Mouse (Mus musculus): Measurements from ENCODE around the gene Lamp1.

The Lamp1 gene

DNA sequence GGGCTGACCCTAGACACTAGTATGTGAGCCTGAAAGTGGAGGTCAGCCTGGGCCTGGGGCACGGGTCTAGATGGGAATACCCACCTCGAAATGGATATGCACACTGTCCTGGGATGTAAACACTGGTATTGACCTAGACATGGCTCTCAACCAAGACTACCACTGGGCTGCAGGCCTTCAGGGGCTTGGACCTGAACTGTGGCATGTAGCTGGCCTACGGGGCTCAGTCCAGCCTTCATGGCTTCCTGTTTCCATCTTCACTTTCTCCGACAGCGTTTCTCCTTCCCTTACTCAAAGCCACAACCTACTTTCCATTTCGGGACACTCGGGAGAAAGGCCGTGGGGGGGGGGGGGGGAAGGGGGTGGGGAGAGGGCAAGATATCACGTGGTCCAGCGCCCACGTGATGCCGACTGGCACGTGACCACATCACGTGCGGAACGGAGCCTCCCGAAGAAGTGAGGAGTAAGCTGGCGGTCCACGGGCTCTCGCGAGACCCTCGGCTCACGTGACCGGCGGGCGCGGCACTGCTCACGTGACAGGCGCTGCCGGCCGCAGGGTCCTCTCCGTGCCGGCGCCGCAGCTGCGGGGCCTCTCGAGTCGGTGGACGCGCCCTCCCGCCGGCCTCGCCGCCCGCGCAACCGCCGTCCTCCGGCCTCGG, at the start of gene Lamp1:
Lamp1 (plus strand) TSS at position 444 of the 659 bp plus-strand sequence.
- peak; percentile 91 to 96 for DNase-seq (ENCODE audit: low spot score in 2 of 2)

DNA sequence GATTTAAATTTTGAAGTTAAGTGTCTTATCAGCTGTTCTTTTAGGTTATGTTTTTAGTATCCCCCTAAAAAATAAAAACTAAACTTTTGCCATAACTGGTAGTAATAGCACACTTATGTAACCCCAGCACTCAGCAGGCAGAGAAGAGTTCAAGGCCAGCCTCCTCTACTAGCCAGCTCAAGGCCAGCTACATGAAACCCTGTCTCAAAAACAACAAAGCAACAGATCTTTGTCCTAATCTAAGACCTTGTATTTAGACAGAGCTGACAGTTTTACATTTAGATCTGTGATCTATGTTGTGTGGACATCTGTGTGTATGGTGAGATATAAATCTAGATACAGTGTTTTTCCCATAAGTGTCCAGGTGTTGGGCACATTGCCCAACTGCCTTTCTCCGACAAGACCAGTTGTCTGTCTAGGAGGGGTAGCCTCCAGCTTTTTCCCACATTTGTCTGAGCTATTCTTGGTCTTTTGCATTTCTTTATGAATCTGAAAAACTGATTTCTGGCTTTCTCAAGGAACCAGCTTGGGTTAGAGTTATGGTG, 49.5 kb upstream of the Lamp1 start:
- DNase-seq (ENCODE audit: low spot score in 2 of 2): no peak

DNA sequence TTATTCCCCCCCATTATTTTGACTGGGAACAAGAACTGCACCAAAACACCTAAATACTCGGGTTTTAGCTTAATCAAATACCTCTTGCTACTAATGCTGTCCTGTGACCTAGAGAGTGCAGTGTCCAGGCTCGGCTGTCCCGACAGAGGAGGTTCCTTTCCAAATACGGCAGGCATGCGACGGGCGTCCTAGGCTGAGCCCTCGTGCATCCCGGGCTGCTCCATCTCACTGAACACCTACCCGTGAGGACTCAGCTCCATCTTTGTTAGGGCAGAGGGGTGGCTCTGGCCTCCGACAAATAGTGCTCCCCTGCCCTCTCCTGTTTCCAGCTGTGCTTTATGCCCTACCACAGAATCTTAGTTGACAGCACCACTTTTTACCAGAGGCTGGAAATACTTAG, 47.0 kb upstream of the Lamp1 start:
- DNase-seq (ENCODE audit: low spot score in 2 of 2): no peak

DNA sequence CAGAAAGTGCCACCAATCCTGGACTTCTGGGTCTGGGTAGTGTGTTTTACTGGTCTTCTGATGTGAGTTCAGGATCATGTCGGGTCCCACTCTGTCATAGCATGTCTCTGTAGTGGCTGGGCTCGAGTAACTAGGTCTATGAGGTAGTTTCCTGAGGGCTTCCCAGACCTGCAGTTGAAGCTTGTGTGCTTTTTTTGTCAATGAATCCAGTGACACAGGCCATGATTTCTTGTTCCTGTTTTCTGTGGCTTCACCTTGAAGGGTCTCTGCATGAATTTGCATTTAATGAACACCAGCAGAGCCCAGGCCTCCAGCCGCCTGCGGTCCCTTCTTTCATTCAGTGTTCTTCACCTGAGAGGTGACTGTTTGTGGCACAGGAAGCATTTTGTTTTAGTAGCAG, 45.7 kb upstream of the Lamp1 start:
- no peak for DNase-seq (ENCODE audit: low spot score in 2 of 2)

DNA sequence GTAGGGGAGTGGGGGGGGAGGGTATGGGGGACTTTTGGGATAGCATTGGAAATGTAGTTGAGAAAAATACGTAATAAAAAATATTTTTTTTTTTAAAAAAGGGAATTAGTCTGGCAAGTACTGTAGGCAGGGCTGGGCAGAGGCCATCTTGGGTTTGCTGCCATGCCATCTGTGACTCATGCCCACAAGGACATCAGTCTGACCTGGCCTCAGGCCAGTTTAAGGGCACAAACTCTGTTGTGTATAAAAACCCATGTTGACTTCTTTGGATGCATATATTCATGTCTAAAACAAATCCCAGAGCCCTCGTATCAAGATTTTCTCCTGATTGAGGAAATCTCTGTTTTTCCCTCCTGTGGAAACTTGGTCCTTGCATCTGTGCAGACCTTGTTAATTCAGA, 41.9 kb upstream of the Lamp1 start:
- DNase-seq (ENCODE audit: low spot score in 2 of 2): no peak

DNA sequence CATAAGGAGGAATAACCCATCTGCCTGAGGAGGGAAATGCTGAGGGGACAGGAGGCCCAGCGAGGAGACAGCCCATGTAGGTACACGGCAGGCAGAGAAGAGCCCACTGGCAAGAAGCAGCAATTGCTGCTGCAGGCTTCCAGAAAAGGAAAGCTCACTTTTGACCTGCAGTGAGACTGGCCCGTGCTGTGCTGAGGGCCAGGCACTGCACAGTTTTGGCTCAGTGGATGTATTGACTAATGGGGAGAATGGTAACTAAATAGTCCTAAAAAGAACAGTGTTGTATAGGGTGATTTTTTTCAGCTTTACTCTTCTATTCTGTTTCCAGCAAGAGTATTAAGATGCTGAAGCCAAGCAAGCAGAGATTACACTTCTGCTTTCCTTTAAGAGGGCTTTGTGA, 40.4 kb upstream of the Lamp1 start:
- DNase-seq (ENCODE audit: low spot score in 2 of 2): no peak

DNA sequence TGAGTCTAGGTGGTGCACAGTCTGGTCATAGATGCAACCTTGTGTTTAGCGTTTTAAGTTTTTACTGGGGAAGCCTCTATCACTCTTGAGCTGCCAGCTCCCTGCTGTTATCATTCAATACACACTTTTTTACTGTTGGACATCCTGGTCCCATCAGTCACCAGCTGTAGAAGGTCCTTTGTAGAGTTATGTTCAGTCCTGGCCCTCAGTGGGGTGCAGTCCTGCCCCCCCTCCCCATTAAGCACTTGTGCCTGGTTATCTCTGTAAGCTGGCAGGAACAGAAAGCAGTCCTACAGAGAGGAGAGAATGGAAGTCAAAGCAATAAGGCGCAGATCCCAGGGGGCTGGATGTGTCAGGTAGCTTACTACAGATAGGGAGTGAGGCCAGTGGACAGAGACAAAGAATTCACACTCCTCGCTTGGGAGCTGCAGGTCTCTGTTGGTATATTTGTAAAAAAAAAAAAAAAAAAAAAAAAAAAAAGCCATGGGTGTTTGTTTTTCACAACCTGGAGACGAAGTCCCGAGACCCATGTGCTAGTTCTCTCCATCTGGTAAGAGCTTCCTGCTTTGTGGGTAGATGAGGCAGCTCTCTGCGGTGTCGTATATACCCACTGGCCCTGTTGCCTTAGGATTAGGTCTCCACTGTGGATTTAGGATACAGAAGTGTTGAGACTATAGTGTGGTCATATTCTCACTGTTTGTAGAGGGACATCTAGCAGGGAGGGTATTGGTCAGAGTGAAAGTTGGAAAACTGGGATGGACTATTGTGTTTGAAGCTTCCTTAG, 37.9 kb upstream of the Lamp1 start:
- DNase-seq (ENCODE audit: low spot score in 2 of 2): no peak

DNA sequence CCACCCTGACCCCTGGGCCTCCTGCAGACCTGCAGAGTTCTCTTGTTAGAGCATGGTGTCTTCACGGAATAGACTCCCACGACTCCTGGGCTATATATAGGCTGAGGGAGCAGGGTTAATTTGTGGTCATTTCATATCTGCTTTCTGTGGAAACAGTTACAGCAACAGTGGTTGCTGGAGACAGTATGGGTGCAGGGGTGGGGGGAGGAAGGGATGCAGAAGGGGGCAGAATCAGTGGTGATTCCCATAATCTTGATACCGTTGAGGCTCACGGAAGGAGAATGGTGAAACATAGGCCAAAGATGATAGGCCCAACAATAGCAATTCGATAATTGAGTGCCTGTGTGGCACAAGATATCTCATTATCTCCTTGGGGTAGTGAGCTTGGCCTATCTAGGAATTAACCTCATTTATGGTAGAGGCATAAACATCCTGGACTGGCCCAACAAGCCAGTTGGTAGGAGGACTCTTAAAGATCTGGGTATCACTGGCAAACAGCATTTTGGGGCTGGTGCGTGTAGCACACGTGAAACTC, 36.0 kb upstream of the Lamp1 start:
- no peak for DNase-seq (ENCODE audit: low spot score in 2 of 2)

DNA sequence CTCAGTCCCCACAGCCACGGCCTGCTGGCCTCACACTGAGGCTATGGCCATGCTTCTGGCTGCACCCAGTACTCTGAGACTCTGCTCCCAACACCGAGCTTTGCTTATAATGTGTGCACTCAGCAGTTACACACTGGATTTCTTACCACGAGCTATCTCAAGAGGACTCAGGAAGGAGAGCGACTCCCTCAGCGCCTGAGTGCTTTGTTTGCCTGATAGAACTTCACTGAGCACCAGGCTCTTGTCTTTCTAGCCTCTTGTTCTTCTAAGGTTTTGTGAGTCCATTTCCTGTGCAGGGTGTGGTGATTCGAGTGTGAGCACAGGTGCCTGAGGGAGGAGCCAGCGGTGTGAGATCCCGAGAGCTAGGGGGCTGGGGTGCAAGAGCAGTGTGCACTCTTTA, 34.1 kb upstream of the Lamp1 start:
- no peak for DNase-seq (ENCODE audit: low spot score in 2 of 2)

DNA sequence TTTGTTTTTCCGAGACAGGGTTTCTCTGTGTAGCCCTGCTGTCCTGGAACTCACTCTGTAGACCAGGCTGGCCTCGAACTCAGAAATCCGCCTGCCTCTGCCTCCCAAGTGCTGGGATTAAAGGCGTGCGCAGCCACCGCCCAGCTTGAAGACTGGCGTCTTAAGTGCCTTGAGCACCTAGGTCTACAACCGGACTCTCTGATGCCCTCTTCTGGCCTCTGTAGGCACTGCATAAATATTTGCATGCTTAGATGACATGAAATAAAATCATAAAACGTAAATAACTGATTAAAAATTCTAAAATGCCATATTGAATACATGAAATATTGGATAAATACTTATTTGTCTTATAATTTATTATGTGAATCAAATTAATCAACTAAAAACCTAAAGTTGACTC, 26.7 kb upstream of the Lamp1 start:
- peak; percentile 40 to 54 for DNase-seq (ENCODE audit: low spot score in 2 of 2)

DNA sequence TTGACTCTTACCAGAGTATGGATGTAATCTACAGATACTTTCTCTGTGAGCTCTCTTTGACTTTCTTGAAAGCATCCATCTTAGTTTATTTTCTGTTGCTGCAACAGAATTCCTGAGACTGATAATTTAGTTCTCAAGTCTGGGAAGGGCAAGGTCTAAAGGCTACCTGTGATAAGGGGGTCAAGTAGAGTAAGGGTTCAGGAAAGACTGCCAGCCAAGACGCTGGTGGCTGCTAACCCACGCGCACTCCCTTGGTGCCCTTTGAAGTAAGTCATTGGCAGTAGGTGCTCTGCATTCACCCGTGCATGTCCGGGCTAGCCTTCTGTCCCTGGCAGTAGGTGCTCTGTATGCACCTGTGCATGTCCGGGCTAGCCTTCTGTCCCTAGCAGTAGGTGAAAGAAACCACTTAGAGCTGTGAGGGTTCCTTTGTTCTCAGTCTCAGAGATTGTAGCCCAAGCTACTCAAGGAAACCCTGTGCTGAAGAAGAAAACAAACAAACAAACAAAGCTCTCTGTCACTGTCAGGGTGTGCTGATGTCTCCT, 19.2 kb upstream of the Lamp1 start:
- no peak for DNase-seq (ENCODE audit: low spot score in 2 of 2)

DNA sequence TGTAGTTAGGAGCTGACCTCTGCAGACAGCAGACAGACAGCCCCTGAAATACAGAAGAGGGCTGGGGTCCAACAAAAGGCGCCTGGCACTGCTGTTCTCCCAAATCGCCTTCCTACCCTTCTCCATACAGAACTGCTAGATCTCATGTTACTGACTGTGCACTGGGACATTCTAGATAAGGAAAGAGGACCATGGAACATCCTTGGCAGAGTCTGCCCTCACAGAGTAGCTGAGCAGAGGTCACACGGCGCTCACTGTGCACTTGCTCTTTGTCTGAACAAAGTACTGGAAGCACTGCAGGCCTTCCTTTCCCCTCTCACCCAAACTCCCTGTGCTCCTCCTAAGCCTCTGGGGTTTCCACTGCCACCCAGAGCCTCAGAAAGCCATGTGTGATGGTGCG, 17.3 kb upstream of the Lamp1 start:
- no peak for DNase-seq (ENCODE audit: low spot score in 2 of 2)

DNA sequence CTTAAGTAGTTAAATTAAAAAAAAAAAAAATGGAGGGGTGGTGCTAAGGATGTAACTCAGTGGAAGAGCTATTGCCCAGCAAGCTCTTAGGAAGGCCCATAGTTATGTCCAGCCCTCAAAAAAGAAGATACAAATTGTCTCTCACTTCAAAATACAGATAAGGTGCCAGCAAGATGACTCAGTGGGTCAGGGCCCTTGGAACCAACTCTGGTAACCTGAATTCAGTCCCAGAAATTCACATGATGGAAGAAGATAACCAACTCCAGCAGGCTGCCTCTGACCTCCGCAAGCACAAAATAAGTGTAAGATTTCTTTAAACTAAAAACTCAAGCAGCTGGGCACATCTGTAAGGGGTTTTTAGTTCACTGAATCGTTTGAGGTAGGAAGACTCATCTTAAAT, 10.5 kb upstream of the Lamp1 start:
- no peak for DNase-seq (ENCODE audit: low spot score in 2 of 2)

DNA sequence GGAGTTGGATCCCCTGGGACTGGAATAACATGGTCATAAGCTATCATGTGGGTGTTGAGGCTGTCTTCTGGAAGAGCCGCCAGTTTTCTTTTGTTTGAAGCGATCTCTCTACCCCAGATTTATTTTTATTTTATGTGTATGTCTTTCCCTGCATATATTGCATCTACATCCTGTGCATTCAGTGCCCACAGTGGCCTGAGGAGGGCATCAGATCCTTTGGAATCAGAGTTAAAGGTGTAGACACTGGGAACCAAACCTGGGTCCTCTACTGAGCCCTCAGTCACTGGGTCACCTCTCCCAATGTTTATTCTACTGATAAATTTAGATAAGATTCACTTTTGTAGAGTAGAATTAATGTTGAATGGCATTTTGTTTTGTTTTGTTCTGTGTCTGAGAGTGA, 9.7 kb upstream of the Lamp1 start:
- no peak for DNase-seq (ENCODE audit: low spot score in 2 of 2)

DNA sequence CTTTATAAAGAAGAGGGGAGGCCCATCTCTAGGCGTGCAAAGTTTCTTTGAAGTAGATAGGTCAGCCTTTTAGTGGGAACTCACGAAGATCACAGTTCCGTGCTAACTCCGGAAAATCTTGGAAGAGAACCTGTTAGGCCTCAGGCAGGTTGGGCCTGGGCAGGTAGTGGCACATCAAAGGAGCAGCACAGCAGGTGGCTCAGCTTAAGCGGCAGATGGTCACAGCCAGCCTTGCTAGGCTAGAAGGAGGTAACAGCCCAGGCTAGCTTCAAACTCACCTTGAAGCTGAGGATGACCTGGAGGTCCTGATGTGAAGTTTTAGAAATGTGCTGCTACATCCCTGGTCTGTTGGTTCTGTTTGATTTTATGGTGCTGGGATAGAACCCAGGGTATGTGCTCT, 9.1 kb upstream of the Lamp1 start:
- no peak for DNase-seq (ENCODE audit: low spot score in 2 of 2)

DNA sequence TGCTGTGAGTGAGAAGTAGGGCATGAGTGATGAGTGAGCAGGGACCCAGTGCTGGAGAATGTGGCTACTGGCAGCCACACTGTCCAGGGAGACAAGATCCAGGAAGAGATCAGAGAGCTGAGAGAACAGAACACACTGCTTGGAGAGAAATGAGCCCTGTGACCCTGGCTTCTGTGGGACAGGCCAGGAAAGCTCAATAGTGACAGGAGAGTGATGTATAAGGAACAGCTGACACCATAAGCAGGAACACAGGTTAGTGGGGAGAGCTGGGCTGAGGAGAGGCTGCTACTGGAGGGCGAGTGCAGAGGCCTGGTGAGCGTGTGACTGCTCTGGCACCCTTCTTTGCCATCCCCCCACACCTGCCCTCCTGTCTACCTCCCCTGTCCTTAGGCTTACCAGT, 8.0 kb upstream of the Lamp1 start:
- DNase-seq (ENCODE audit: low spot score in 2 of 2): no peak

DNA sequence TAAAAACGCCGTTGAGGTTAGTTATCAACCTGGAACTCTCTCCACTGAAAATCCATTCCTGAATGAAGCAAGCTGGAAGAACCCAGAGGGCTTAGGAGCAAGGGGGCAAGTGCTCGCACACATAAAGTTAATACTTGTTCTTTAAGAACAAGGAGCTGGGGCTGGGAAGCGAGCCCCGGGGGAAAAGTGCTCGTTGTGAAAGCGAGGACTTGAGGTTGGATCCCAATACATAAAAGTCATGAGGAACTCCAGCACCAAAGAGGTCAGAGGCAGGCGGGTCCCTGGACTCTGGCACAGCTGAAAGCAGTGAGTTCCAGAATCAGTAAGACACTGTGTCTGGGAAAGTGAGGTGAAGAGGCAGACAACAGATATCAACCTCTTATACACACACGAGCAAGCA, 4.9 kb upstream of the Lamp1 start:
- DNase-seq (ENCODE audit: low spot score in 2 of 2): no peak

DNA sequence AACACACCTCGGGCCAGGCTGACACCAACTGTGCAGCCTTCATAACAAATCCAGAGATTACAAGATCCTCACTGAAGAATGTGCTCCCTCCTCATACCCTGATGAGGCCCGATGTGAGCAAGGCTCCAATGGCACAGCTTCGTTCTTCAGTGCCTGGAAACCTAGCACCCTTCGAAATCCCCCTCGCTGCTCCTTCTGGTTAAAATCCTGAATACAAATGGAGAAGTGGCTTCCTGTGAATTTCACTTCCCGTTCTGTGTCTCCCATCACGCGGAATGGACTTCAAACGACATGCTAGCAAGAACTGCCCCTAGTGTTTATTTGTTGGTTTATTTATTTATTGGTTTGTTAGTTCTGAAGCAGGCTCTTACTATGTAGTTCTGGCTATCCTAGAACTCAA, 3.6 kb upstream of the Lamp1 start:
- no peak for DNase-seq (ENCODE audit: low spot score in 2 of 2)

DNA sequence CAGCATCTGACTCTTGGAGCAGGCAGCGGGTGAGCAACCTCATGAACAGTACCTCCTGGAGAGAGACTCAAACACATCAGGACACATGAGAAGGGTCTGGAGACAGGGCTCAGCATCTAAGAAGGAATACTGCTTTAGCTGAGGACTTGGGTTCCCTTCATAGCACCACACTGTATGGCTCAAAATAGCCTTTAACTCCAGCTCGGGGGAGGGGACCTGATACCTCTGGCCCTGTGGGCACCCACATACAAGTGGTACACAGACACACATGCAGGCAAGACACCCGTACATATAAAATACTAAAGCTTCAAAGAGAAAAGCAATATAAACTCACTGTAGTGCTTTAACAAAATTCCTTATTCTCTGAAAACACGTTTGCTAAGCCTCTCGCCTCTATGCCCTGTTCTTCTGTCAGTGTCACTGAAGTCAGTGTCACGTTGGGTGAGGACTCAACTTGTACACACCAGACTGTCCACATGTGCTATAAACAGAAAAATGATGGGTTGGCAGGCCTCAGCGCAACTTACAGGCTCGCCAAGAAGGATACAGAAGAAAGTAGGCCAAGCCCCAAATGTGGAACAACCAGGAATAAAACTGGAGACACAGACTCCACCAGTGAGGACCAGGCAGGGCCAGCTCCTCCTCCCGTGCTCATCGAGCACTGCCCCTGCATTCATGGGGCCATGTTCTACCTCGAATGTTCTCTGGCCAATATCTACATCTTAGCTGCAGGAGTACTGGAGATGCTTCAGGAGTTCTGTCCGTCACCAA, 2.4 kb upstream of the Lamp1 start:
- no peak for DNase-seq (ENCODE audit: low spot score in 2 of 2)

DNA sequence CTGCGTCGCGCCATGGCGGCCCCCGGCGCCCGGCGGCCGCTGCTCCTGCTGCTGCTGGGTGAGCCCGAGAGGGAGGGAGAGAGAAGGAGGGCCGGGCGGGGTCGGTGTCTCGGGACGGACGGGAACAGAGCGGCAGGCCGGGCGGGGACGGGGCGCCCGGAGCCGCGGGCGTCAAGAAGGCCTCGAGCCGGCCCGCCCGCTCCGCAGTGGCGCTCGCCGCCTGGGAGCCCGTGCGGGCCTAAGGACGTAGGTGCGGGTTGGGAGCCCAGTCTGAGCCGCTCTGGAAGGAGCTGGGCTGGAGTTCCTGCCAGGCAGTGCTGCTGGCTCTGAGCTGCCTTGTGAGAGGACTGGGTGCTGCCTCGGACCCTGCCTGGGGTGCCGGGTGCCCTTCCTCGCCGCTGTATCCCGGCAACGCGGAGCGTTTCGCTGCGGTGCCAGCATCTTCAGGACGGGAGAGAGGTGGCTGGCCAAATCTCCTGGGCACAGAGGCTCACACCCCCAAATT, 468 bp downstream of the Lamp1 start:
- DNase-seq (ENCODE audit: low spot score in 2 of 2): no peak

DNA sequence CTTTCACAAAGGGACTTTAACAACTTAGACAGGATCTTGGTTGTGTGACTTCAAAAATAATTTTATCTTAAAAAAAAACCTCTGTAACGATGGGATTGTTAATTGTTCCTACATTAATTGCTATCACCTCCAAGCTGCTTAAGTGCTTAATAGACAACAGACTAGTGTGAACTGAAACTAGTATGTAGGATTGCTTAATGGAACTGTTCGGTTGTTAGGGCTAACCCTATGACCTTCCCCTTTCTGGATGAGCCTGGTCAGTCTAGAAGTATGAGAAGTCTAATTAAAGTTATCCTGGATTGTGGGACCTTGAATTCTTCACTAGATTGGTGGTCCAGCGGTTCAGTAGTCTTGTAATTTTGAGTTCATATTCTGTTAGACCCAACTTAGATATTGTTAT, 1.7 kb downstream of the Lamp1 start:
- no peak for DNase-seq (ENCODE audit: low spot score in 2 of 2)

DNA sequence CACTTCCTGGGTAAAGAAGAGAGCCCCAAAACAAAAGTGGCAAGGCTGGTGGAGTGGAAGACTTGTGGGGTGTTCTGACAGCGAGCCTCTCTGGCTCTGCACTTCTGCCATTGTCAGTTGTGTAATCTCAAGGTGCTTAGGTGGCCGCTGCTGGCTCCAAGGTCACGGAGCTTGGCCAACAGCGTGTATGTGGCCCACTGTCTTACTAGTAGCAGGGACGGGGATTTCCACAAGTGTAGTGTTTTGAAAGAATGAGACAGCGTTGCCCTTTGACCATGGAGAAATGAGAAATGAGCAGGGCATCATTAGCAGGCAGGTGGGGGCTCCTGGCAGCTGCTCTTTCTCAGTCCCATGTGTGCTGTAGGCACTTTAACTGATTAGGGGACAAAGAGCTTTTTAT, 3.1 kb downstream of the Lamp1 start:
- peak in 1 of 2 experiments; percentile 11 for DNase-seq (ENCODE audit: low spot score in 2 of 2)

Measured in natural killer cell, adult 2 months (primary cell).